Mouse (Mus musculus): Measurements from ENCODE around the gene Kctd5. TPM values are rescaled to one million over a fixed set of nuclear protein-coding genes. Genes with fewer than 3 reads are reported as not detected.

The Kctd5 gene
- polyA plus RNA-seq, 1 experiment from 2014 or later: 82.3 TPM

GRCm38 (mm10) chr17:24062459-24063155 is 10.7 kb downstream of the Kctd5 start:
- Histone ChIP-seq H3K27me3 (no peaks in the 10 kb centered on the region), H3K9ac (no peak overlapping the region), H3K9me3 (no peaks in the 10 kb centered on the region), H3K4me2 (no peak overlapping the region), H3K4me1 (replicated peaks) (no peaks in the 10 kb centered on the region), H3K27ac (no peak overlapping the region), H3K36me3 (peaks cover 40% of the 10 kb centered on the region), H3K4me3 (no peak overlapping the region)
- WGBS: 80% methylated on average over 4 of the region's 4 CpGs
- no peak for ATAC-seq (ENCODE audit: low FRiP score)

- ATAC-seq (ENCODE audit: low FRiP score): no peak
- no peak overlapping the region for H3K4me2 ChIP-seq
- H3K4me1 ChIP-seq (replicated peaks): no peaks in the 10 kb centered on the region
- no peak overlapping the region for H3K4me3 ChIP-seq
- no peak overlapping the region for H3K27ac ChIP-seq
- no peak overlapping the region for H3K9ac ChIP-seq
- H3K9me3 ChIP-seq: no peaks in the 10 kb centered on the region
- H3K36me3 ChIP-seq: peaks cover 74% of the 10 kb centered on the region
- WGBS: 95% methylated on average over 5 of the region's 5 CpGs
- H3K27me3 ChIP-seq: no peaks in the 10 kb centered on the region
These were observed 15.5 kb downstream of the Kctd5 start for GRCm38 (mm10) chr17:24057730-24058245.

GRCm38 (mm10) chr17:24056636-24057625 is 16.4 kb downstream of the Kctd5 start:
- Histone ChIP-seq H3K9me3 (no peaks in the 10 kb centered on the region), H3K27ac (no peak overlapping the region), H3K27me3 (no peaks in the 10 kb centered on the region), H3K9ac (no peak overlapping the region), H3K36me3 (peaks cover 82% of the 10 kb centered on the region), H3K4me1 (replicated peaks) (no peaks in the 10 kb centered on the region), H3K4me3 (no peak overlapping the region), H3K4me2 (no peak overlapping the region)
- 97% methylated on average over 14 of the region's 14 CpGs for WGBS
- no peak for ATAC-seq (ENCODE audit: low FRiP score)

GRCm38 (mm10) chr17:24049008-24049407 is 24.3 kb downstream of the Kctd5 start:
- 94% methylated on average over 8 of the region's 8 CpGs for WGBS
- peaks cover 80% of the 10 kb centered on the region for H3K36me3 ChIP-seq

GRCm38 (mm10) chr17:24048053-24048452 is 25.2 kb downstream of the Kctd5 start:
- H3K27me3 ChIP-seq: no peaks in the 10 kb centered on the region
- no peak for ATAC-seq (ENCODE audit: low FRiP score)
- no peak overlapping the region for H3K27ac ChIP-seq
- 93% methylated on average over 5 of the region's 5 CpGs for WGBS
- H3K9me3 ChIP-seq: no peaks in the 10 kb centered on the region
- H3K4me1 ChIP-seq (replicated peaks): no peaks in the 10 kb centered on the region
- H3K36me3 ChIP-seq: peaks cover 71% of the 10 kb centered on the region
- H3K9ac ChIP-seq: no peak overlapping the region
- no peak overlapping the region for H3K4me2 ChIP-seq
- no peak overlapping the region for H3K4me3 ChIP-seq

More at GRCm38 (mm10) chr17:24049008-24049407, 24.3 kb downstream of the Kctd5 start:
- Histone ChIP-seq H3K27me3 (no peaks in the 10 kb centered on the region), H3K4me2 (no peak overlapping the region), H3K4me1 (replicated peaks) (no peaks in the 10 kb centered on the region), H3K9ac (no peak overlapping the region), H3K27ac (no peak overlapping the region), H3K9me3 (no peaks in the 10 kb centered on the region), H3K4me3 (no peak overlapping the region)
- ATAC-seq (ENCODE audit: low FRiP score): no peak

GRCm38 (mm10) chr17:24046026-24046425 is 27.3 kb downstream of the Kctd5 start:
- Histone ChIP-seq H3K9me3 (no peaks in the 10 kb centered on the region), H3K27ac (no peak overlapping the region), H3K4me3 (no peak overlapping the region), H3K9ac (no peak overlapping the region), H3K4me2 (no peak overlapping the region), H3K27me3 (no peaks in the 10 kb centered on the region), H3K36me3 (peaks cover 52% of the 10 kb centered on the region), H3K4me1 (replicated peaks) (no peaks in the 10 kb centered on the region)
- 42% methylated on average over 5 of the region's 5 CpGs for WGBS
- no peak for ATAC-seq (ENCODE audit: low FRiP score)

- no peak overlapping the region for H3K4me3 ChIP-seq
- H3K9me3 ChIP-seq: no peaks in the 10 kb centered on the region
- H3K9ac ChIP-seq: no peak overlapping the region
- H3K4me1 ChIP-seq (replicated peaks): no peaks in the 10 kb centered on the region
- ATAC-seq (ENCODE audit: low FRiP score): no peak
- no peak overlapping the region for H3K27ac ChIP-seq
- WGBS: 86% methylated on average over 10 of the region's 10 CpGs
- H3K36me3 ChIP-seq: peaks cover 48% of the 10 kb centered on the region
- no peak overlapping the region for H3K4me2 ChIP-seq
- H3K27me3 ChIP-seq: no peaks in the 10 kb centered on the region
These were observed 27.7 kb downstream of the Kctd5 start for GRCm38 (mm10) chr17:24045608-24046007.

GRCm38 (mm10) chr17:24044482-24044881 is 28.8 kb downstream of the Kctd5 start:
- no peak overlapping the region for H3K27ac ChIP-seq
- no peak overlapping the region for H3K4me2 ChIP-seq
- no peak for ATAC-seq (ENCODE audit: low FRiP score)
- H3K36me3 ChIP-seq: peaks cover 38% of the 10 kb centered on the region
- no peaks in the 10 kb centered on the region for H3K27me3 ChIP-seq
- H3K9me3 ChIP-seq: no peaks in the 10 kb centered on the region
- no peak overlapping the region for H3K9ac ChIP-seq
- no peak overlapping the region for H3K4me3 ChIP-seq
- no peaks in the 10 kb centered on the region for H3K4me1 ChIP-seq (replicated peaks)
- WGBS: 72% methylated on average over 5 of the region's 5 CpGs

- H3K9ac ChIP-seq: no peak within 1 kb of the TSS
- H3K9me3 ChIP-seq: no peaks in the 10 kb centered on the region
- no peak within 1 kb of the TSS for H3K4me3 ChIP-seq
- 77% methylated on average over 4 of the region's 4 CpGs for WGBS
- no peak within 1 kb of the TSS for H3K4me2 ChIP-seq
- H3K27ac ChIP-seq: no peak within 1 kb of the TSS
- no peak for ATAC-seq (ENCODE audit: low FRiP score)
- no peaks in the 10 kb centered on the region for H3K27me3 ChIP-seq
- no peaks in the 10 kb centered on the region for H3K36me3 ChIP-seq
- H3K4me1 ChIP-seq (replicated peaks): no peaks in the 10 kb centered on the region
These were observed 35.4 kb downstream of the Kctd5 start, which contains the start of gene Prss27 for GRCm38 (mm10) chr17:24037844-24038243. TSS of gene Prss27 (plus strand) at chr17:24038144.

GRCm38 (mm10) chr17:24037360-24037759 is 35.9 kb downstream of the Kctd5 start:
- no peaks in the 10 kb centered on the region for H3K9me3 ChIP-seq
- no peak for ATAC-seq (ENCODE audit: low FRiP score)
- WGBS: 92% methylated on average over 13 of the region's 13 CpGs
- no peaks in the 10 kb centered on the region for H3K27me3 ChIP-seq
- no peak overlapping the region for H3K4me2 ChIP-seq
- H3K4me3 ChIP-seq: no peak overlapping the region
- no peaks in the 10 kb centered on the region for H3K4me1 ChIP-seq (replicated peaks)
- no peak overlapping the region for H3K9ac ChIP-seq
- H3K36me3 ChIP-seq: no peaks in the 10 kb centered on the region
- H3K27ac ChIP-seq: no peak overlapping the region

- Histone ChIP-seq H3K4me3 (no peak overlapping the region), H3K9me3 (no peaks in the 10 kb centered on the region), H3K27me3 (no peaks in the 10 kb centered on the region), H3K27ac (no peak overlapping the region), H3K36me3 (no peaks in the 10 kb centered on the region), H3K4me1 (replicated peaks) (no peaks in the 10 kb centered on the region), H3K9ac (no peak overlapping the region), H3K4me2 (no peak overlapping the region)
- ATAC-seq (ENCODE audit: low FRiP score): no peak
- WGBS: 77% methylated on average over 6 of the region's 6 CpGs
These were observed 36.3 kb downstream of the Kctd5 start for GRCm38 (mm10) chr17:24036954-24037353.

GRCm38 (mm10) chr17:24035087-24035486 is 38.2 kb downstream of the Kctd5 start:
- Histone ChIP-seq H3K27ac (no peak overlapping the region), H3K9ac (no peak overlapping the region), H3K9me3 (no peaks in the 10 kb centered on the region), H3K4me1 (replicated peaks) (no peaks in the 10 kb centered on the region), H3K36me3 (no peaks in the 10 kb centered on the region), H3K4me3 (no peak overlapping the region), H3K4me2 (no peak overlapping the region), H3K27me3 (no peaks in the 10 kb centered on the region)
- no peak for ATAC-seq (ENCODE audit: low FRiP score)
- 90% methylated on average over 7 of the region's 7 CpGs for WGBS

All from hindbrain, embryonic 13.5 days (tissue).